12 mouse cellular contexts compared by ENCODE assay signal in the genomic region with DNA sequence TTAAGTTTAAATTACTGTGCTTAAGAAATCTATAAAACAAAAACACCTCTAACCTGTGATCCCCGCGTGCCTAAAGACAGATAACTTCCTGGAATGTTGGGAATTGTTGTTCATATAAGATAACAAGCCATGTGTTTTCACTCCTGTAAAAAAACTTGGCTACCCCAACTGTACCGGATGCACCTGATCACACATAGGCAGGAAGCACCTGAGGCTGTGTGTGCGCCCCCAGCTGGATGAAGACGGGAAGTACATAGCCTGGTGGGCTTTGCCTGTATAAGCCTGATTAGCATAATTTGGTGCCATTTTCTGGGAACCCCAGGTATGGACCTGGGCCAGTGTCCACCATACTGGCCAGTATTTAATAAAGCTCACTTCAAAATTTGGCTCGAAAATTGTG. TPM values are rescaled to one million over a fixed set of nuclear protein-coding genes. Genes with fewer than 3 reads are reported as not detected.
A peak's percentile ranks its signal among the peaks of the same experiment; 100 is the strongest.
DNase-seq lines count a peak whose midpoint lies in the region; ATAC-seq and TF ChIP-seq lines count a peak whose summit lies in the region.
"Had no signal": no experiment of that assay in that cellular context is flagged by ENCODE, and none has a peak within 500 bp of the region (broad histone marks: within the 10 kb centered on the region; RNA-seq: fewer than 3 reads in every experiment).

No protein-coding gene starts in this region.

- no peaks in the 10 kb centered on the region for H3K36me3 ChIP-seq in liver, adult 2 months (ENCODE audit: control insufficient read depth, insufficient read depth, low read length)
- no peaks in the 10 kb centered on the region for H3K36me3 ChIP-seq in liver, embryonic 11.5 days (ENCODE audit: control insufficient read depth, insufficient read depth, low read length)
- no peaks in the 10 kb centered on the region for H3K36me3 ChIP-seq in embryonic facial prominence, embryonic 13.5 days
- H3K36me3 ChIP-seq in thymus, adult 2 months (ENCODE audit: control insufficient read depth, insufficient read depth, low read length): no peaks in the 10 kb centered on the region
- H3K36me3 ChIP-seq: embryonic facial prominence, embryonic 15.5 days; lung, embryonic 15.5 days had no signal

- H3K27me3 ChIP-seq in liver, adult 2 months (ENCODE audit: control insufficient read depth, insufficient read depth, low read length): no peaks in the 10 kb centered on the region
- H3K27me3 ChIP-seq in liver, embryonic 11.5 days (replicated peaks; ENCODE audit: control insufficient read depth, insufficient read depth, low read length): no peaks in the 10 kb centered on the region
- no peaks in the 10 kb centered on the region for H3K27me3 ChIP-seq in embryonic facial prominence, embryonic 13.5 days
- no peaks in the 10 kb centered on the region for H3K27me3 ChIP-seq in thymus, adult 2 months (ENCODE audit: control insufficient read depth, insufficient read depth, low read length)
- H3K27me3 ChIP-seq: embryonic facial prominence, embryonic 15.5 days; lung, embryonic 15.5 days had no signal

- peak; percentile 69 for TF ChIP-seq CTCF in liver, adult 2 months (IDR thresholded peaks at IDR 0.05; ENCODE audit: low read depth, low read length)
- peak; percentile 74; the same call in 1 of the 2 replicates for TF ChIP-seq CTCF in thymus, adult 2 months (IDR thresholded peaks at IDR 0.05; ENCODE audit: borderline replicate concordance, control insufficient read depth, extremely low read depth, insufficient read depth, low read length, poor library complexity)

- peak; percentile 34 for DNase-seq in embryo, embryonic 10.5 days (ENCODE audit: low spot score)
- DNase-seq in embryo, embryonic 11 days: no peak
- no peak for DNase-seq in liver, adult 2 months (ENCODE audit: extremely low read depth, low read depth, low spot score)
- DNase-seq in liver, embryonic 11.5 days (ENCODE audit: low spot score): no peak
- DNase-seq in thymus, adult 2 months: peak; percentile 68
- DNase-seq in ovary, postnatal 14 days (ENCODE audit: low spot score): no peak
- DNase-seq in adrenal gland, postnatal 25 days: no peak
- DNase-seq: adrenal gland, adult 8-10 months; kidney, adult 9 months had no signal

- no peak overlapping the region for H3K4me3 ChIP-seq in liver, adult 2 months (ENCODE audit: insufficient read depth, low read depth, low read length)
- no peak overlapping the region for H3K4me3 ChIP-seq in liver, embryonic 11.5 days (ENCODE audit: low read depth, low read length)
- H3K4me3 ChIP-seq in embryonic facial prominence, embryonic 13.5 days: no peak overlapping the region
- no peak overlapping the region for H3K4me3 ChIP-seq in thymus, adult 2 months (ENCODE audit: control insufficient read depth, insufficient read depth, low read length)
- H3K4me3 ChIP-seq: embryonic facial prominence, embryonic 15.5 days; lung, embryonic 15.5 days had no signal

- ATAC-seq in liver, embryonic 11.5 days (replicated peaks; ENCODE audit: low FRiP score): no peak
- no peak for ATAC-seq in embryonic facial prominence, embryonic 13.5 days (ENCODE audit: insufficient number of reproducible peaks, insufficient read depth, low FRiP score, low TSS enrichment, low read depth)

- TF ChIP-seq POLR2A in liver, adult 2 months (IDR thresholded peaks at IDR 0.05; ENCODE audit: extremely low read depth, insufficient read depth, low read length): no peak
- TF ChIP-seq POLR2A in thymus, adult 2 months (IDR thresholded peaks at IDR 0.05; ENCODE audit: control insufficient read depth, extremely low read depth, insufficient read depth, low read length, poor library complexity): no peak

- H3K79me2 ChIP-seq in liver, adult 2 months (ENCODE audit: control insufficient read depth, insufficient read depth, low read length): peaks cover 77% of the 10 kb centered on the region

- 64% methylated on average over 6 of the region's 6 CpGs for WGBS in liver, adult 2 months
- 53% methylated on average over 6 of the region's 6 CpGs for WGBS in liver, embryonic 11.5 days
- 59% methylated on average over 6 of the region's 6 CpGs for WGBS in embryonic facial prominence, embryonic 13.5 days
- WGBS in thymus, adult 2 months: 24% methylated on average over 6 of the region's 6 CpGs

- peaks cover 28% of the 10 kb centered on the region for H3K4me1 ChIP-seq in liver, adult 2 months (ENCODE audit: control insufficient read depth, insufficient read depth, low read length)
- peaks cover 12% of the 10 kb centered on the region; the same call in 1 of the 2 replicates for H3K4me1 ChIP-seq in liver, embryonic 11.5 days (replicated peaks; ENCODE audit: control insufficient read depth, insufficient read depth, low read length)
- peaks cover 34% of the 10 kb centered on the region for H3K4me1 ChIP-seq in embryonic facial prominence, embryonic 13.5 days
- H3K4me1 ChIP-seq in thymus, adult 2 months (replicated peaks; ENCODE audit: control insufficient read depth, insufficient read depth, low read length): peaks cover 43% of the 10 kb centered on the region

- no peaks in the 10 kb centered on the region for H3K9me3 ChIP-seq in liver, embryonic 11.5 days (ENCODE audit: control insufficient read depth, low read length)
- no peaks in the 10 kb centered on the region for H3K9me3 ChIP-seq in embryonic facial prominence, embryonic 13.5 days
- H3K9me3 ChIP-seq: embryonic facial prominence, embryonic 15.5 days; lung, embryonic 15.5 days had no signal

- H3K9ac ChIP-seq in liver, adult 2 months (ENCODE audit: low read depth, low read length): no peak overlapping the region
- H3K9ac ChIP-seq in liver, embryonic 11.5 days (ENCODE audit: low read depth, low read length): no peak overlapping the region
- H3K9ac ChIP-seq in embryonic facial prominence, embryonic 13.5 days: 0 out of 2 replicates have a peak overlapping the region, but pooled peaks have one; percentile 0
- H3K9ac ChIP-seq: embryonic facial prominence, embryonic 15.5 days; lung, embryonic 15.5 days had no signal

- no peak overlapping the region for H3K4me2 ChIP-seq in liver, embryonic 11.5 days
- no peak overlapping the region for H3K4me2 ChIP-seq in embryonic facial prominence, embryonic 13.5 days
- H3K4me2 ChIP-seq: embryonic facial prominence, embryonic 15.5 days; lung, embryonic 15.5 days had no signal

- H3K27ac ChIP-seq in liver, adult 2 months (replicated peaks; ENCODE audit: insufficient read depth, low read depth, low read length): no peak overlapping the region
- no peak overlapping the region for H3K27ac ChIP-seq in liver, embryonic 11.5 days (ENCODE audit: low read depth, low read length)
- H3K27ac ChIP-seq in embryonic facial prominence, embryonic 13.5 days: no peak overlapping the region
- H3K27ac ChIP-seq in thymus, adult 2 months (ENCODE audit: control insufficient read depth, insufficient read depth, low read length): no peak overlapping the region
- H3K27ac ChIP-seq: lung, embryonic 15.5 days had no signal

RNA-seq across cellular contexts. Expression of a gene that starts 19.3 kb away (rescaled TPM):
- total RNA-seq in liver, adult 2 months (2014; rRNA removed): 25.0 and 25.6 TPM in 2 replicates
- polyA plus RNA-seq in liver, adult 2 months (2012; rRNA removed): 82.3 and 84.2 TPM in 2 replicates
- 2.9 and 3.1 TPM in 2 replicates for polyA plus RNA-seq in liver, embryonic 11.5 days (2014; fragmentation: Nextera tagmentation; extraction: Ambion mirVana)
- 26.0 and 30.3 TPM in 2 replicates for polyA plus RNA-seq in embryonic facial prominence, embryonic 13.5 days (2015; fragmentation: Nextera tagmentation; extraction: Ambion mirVana)
- 130 and 137 TPM in 2 replicates for polyA plus RNA-seq in thymus, adult 2 months (2012; rRNA removed)
- 74.4 and 81.6 TPM in 2 replicates for total RNA-seq in adrenal gland, postnatal 25 days (2021)

RNA-seq across cellular contexts. Expression of a gene that starts 25.9 kb away (rescaled TPM):
- not detected in 2 replicates for total RNA-seq in liver, adult 2 months (2014; rRNA removed)
- polyA plus RNA-seq in liver, adult 2 months (2012; rRNA removed): not detected in 2 replicates
- polyA plus RNA-seq in liver, embryonic 11.5 days (2014; fragmentation: Nextera tagmentation; extraction: Ambion mirVana): not detected in 2 replicates
- 0.08 and 0.15 TPM in 2 replicates for polyA plus RNA-seq in embryonic facial prominence, embryonic 13.5 days (2015; fragmentation: Nextera tagmentation; extraction: Ambion mirVana)
- polyA plus RNA-seq in thymus, adult 2 months (2012; rRNA removed): 1.1 and 1.2 TPM in 2 replicates
- total RNA-seq in adrenal gland, postnatal 25 days (2021): not detected in 2 replicates

RNA-seq across cellular contexts. Expression of a gene that starts 33.5 kb away (rescaled TPM):
- total RNA-seq in liver, adult 2 months (2014; rRNA removed): 0.40 and 0.83 TPM in 2 replicates
- 0.93 and 1.3 TPM in 2 replicates for polyA plus RNA-seq in liver, adult 2 months (2012; rRNA removed)
- polyA plus RNA-seq in liver, embryonic 11.5 days (2014; fragmentation: Nextera tagmentation; extraction: Ambion mirVana): 2.3 and 2.4 TPM in 2 replicates
- 0.67 and 0.83 TPM in 2 replicates for polyA plus RNA-seq in embryonic facial prominence, embryonic 13.5 days (2015; fragmentation: Nextera tagmentation; extraction: Ambion mirVana)
- 4.5 and 4.7 TPM in 2 replicates for polyA plus RNA-seq in thymus, adult 2 months (2012; rRNA removed)
- 0.62 and 0.73 TPM in 2 replicates for total RNA-seq in adrenal gland, postnatal 25 days (2021)

RNA-seq across cellular contexts. Expression of a gene that starts 33.8 kb away (rescaled TPM):
- 31.2 and 40.1 TPM in 2 replicates for total RNA-seq in liver, adult 2 months (2014; rRNA removed)
- polyA plus RNA-seq in liver, adult 2 months (2012; rRNA removed): 60.2 and 61.6 TPM in 2 replicates
- 133 and 142 TPM in 2 replicates for polyA plus RNA-seq in liver, embryonic 11.5 days (2014; fragmentation: Nextera tagmentation; extraction: Ambion mirVana)
- polyA plus RNA-seq in embryonic facial prominence, embryonic 13.5 days (2015; fragmentation: Nextera tagmentation; extraction: Ambion mirVana): 169 and 174 TPM in 2 replicates
- 121 and 130 TPM in 2 replicates for polyA plus RNA-seq in thymus, adult 2 months (2012; rRNA removed)
- 75.6 and 93.0 TPM in 2 replicates for total RNA-seq in adrenal gland, postnatal 25 days (2021)

RNA-seq across cellular contexts. Expression of a gene that starts 35.4 kb away (rescaled TPM):
- 19.9 and 25.5 TPM in 2 replicates for total RNA-seq in liver, adult 2 months (2014; rRNA removed)
- polyA plus RNA-seq in liver, adult 2 months (2012; rRNA removed): 58.0 and 58.2 TPM in 2 replicates
- 97.4 and 108 TPM in 2 replicates for polyA plus RNA-seq in liver, embryonic 11.5 days (2014; fragmentation: Nextera tagmentation; extraction: Ambion mirVana)
- 60.2 and 64.1 TPM in 2 replicates for polyA plus RNA-seq in embryonic facial prominence, embryonic 13.5 days (2015; fragmentation: Nextera tagmentation; extraction: Ambion mirVana)
- polyA plus RNA-seq in thymus, adult 2 months (2012; rRNA removed): 86.7 and 90.2 TPM in 2 replicates
- total RNA-seq in adrenal gland, postnatal 25 days (2021): 76.5 and 92.1 TPM in 2 replicates

Comparison
In these comparisons a context has a peak if more than half of its experiments do, and no peak if none do; other contexts are left out.
1. DNase-seq: peak in embryo, embryonic 10.5 days (single experiment) and thymus, adult 2 months (single experiment); none in embryo, embryonic 11 days (single experiment), liver, adult 2 months (single experiment), liver, embryonic 11.5 days (single experiment), ovary, postnatal 14 days (single experiment) and adrenal gland, postnatal 25 days (single experiment).